Mouse (Mus musculus): Measurements from ENCODE around the gene Got2. TPM values are rescaled to one million over a fixed set of nuclear protein-coding genes. Genes with fewer than 3 reads are reported as not detected.

Gene Got2
- polyA plus RNA-seq, 1 experiment from 2014 or later, result 88.1 TPM

DNA sequence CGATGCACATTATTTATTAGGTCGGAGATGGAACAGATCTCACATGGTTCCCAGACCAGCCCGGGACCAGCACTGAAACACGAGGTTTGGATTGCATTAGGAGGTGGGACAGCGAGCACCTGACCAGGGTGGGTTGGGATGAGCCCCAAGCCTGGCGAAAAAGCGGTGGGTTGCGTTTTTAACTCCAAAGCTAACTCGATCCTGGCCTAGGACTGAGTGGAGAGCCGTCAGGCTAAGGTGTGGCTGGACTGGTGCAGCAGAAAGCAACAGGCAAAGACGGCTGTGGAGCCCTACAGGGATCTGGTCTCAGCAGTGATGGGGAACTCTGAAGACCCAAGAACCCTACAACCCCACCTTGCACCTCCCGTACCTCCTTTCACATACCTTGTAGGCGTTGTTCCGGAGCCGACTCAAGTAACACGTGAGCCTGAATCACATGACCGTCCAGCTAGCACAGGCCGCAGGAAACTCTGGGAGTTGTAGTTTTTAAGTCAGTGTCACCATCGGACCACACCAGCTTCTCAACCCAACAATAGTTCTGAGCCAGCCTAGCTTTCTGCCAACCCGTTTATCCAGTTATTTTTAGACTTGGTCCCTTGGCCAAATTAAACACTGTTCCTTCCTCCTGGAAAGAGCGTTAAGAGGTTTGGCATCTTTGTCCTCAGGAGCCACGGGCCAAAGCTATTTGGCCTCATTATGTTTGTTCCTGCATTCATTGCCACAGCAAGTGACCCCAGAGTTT is 35.1 kb downstream of the Got2 start, which contains the start of gene Slc38a7:
Slc38a7 (minus strand) TSS at position 438 of the 742 bp plus-strand sequence.
- peak; percentile 75 for DNase-seq (ENCODE audit: low spot score)
- Histone ChIP-seq H3K4me2 (ENCODE audit: low read depth, low read length, severe bottlenecking) (peak within 1 kb of the TSS; percentile 87), H3K36me3 (ENCODE audit: control insufficient read depth, insufficient read depth, low read length) (no peaks in the 10 kb centered on the region), H3K9me3 (ENCODE audit: control insufficient read depth, low read length) (no peaks in the 10 kb centered on the region), H3K27me3 (ENCODE audit: control insufficient read depth, insufficient read depth, low read length) (no peaks in the 10 kb centered on the region), H3K9ac (ENCODE audit: low read length) (peak within 1 kb of the TSS; percentile 58), H3K4me3 (ENCODE audit: low read depth, low read length) (peak within 1 kb of the TSS; percentile 71), H3K4me1 (replicated peaks; ENCODE audit: control insufficient read depth, insufficient read depth, low read length) (peaks cover 3% of the 10 kb centered on the region; the same call in 1 of the 2 replicates), H3K27ac (ENCODE audit: low read depth, low read length) (no peak within 1 kb of the TSS)
- ATAC-seq (replicated peaks; ENCODE audit: low FRiP score), result peak; percentile 97
- 13% methylated on average over 22 of the region's 22 CpGs for WGBS

DNA sequence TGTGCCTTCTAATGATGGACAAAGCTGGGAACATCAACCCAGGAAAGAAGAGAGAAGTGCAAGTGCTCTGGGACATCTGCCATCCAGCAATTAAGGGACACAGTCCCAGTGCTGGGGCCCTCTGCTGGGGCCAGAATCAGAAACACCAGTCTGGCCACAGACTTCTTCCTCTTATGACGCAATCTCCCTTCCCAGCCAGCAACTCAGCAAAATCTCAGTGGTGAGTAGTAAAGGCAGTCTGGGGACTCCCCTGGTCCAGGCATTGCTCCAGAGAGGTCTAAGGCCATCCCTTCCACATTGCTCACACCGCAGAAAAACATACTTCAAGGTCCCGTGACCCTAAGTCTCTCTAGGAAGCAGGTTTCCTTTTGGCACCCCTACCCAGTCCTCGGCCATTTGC is 36.1 kb downstream of the Got2 start:
- ATAC-seq (replicated peaks; ENCODE audit: low FRiP score), result no peak
- no peak overlapping the region; the same call in 1 of the 2 replicates for H3K9ac ChIP-seq (ENCODE audit: low read length)
- no peaks in the 10 kb centered on the region for H3K9me3 ChIP-seq (ENCODE audit: control insufficient read depth, low read length)
- DNase-seq (ENCODE audit: low spot score), result no peak
- peaks cover 3% of the 10 kb centered on the region; the same call in 1 of the 2 replicates for H3K4me1 ChIP-seq (replicated peaks; ENCODE audit: control insufficient read depth, insufficient read depth, low read length)
- peak overlapping the region; percentile 87 for H3K4me2 ChIP-seq (ENCODE audit: low read depth, low read length, severe bottlenecking)
- H3K27ac ChIP-seq (ENCODE audit: low read depth, low read length), result no peak overlapping the region
- WGBS, result 81% methylated on average over 4 of the region's 4 CpGs
- H3K4me3 ChIP-seq (ENCODE audit: low read depth, low read length), result peak overlapping the region; percentile 71; the same call in 1 of the 2 replicates
- H3K36me3 ChIP-seq (ENCODE audit: control insufficient read depth, insufficient read depth, low read length), result no peaks in the 10 kb centered on the region
- no peaks in the 10 kb centered on the region for H3K27me3 ChIP-seq (ENCODE audit: control insufficient read depth, insufficient read depth, low read length)

DNA sequence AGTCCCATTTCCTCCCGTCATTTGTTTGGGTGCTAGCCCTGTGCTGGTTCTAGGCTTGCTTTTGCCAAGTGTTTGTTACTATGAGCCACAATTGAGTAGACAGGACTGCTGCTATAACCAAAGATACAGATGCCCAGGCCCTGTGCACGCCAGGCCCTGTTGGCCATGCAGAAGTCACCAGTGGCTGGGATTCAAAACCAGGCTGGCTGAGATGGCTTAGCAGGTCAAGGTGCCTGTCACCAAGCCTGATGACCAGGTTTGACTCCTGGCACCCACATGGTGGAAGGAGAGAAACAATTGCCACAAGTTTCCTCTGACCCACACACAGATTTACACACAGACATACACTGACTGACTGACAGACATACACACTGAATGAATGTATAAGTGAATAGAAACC is 38.0 kb downstream of the Got2 start:
- no peaks in the 10 kb centered on the region for H3K36me3 ChIP-seq (ENCODE audit: control insufficient read depth, insufficient read depth, low read length)
- DNase-seq (ENCODE audit: low spot score), result no peak

DNA sequence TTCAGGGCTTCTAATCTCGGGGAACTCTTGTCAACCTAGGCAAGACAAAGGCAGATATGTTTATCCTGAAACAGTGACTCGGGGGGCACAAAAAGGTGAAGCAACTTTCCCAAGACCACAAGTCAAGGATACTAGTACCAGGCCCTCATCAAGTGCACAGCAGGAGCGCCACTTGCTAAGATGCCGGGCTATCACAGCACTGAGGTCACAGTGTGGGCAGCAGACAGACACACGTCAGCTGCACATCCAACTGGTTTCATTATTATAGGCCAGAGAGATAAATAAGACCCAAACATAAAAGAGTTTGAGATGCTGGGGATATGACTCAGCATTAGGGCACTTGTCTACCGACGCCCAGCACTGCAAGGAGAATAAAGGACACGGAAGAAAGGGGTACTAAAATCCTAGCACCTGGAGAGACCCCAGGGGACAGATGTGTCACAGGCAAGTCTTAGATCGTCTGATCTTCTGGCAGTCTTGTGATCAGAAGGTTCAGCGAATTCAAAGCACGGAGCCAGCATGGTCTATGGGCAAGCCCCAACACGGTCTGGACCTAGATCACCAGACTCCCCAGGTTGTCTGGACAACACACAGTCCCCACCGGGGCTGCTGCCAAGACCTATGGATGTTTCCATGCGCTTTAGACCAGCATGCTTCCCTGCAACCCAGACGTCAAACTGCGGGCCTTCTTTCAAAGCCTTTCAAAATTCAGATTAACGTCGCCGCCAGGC is 39.4 kb downstream of the Got2 start:
- DNase-seq (ENCODE audit: low spot score), result no peak
- WGBS, result 94% methylated on average over 19 of the region's 19 CpGs

More for the DNA sequence above, 38.0 kb downstream of the Got2 start:
- ATAC-seq (replicated peaks; ENCODE audit: low FRiP score), result no peak
- no peak overlapping the region for H3K4me3 ChIP-seq (ENCODE audit: low read depth, low read length)
- H3K4me1 ChIP-seq (replicated peaks; ENCODE audit: control insufficient read depth, insufficient read depth, low read length), result peaks cover 3% of the 10 kb centered on the region; the same call in 1 of the 2 replicates
- H3K27ac ChIP-seq (ENCODE audit: low read depth, low read length), result no peak overlapping the region
- H3K4me2 ChIP-seq (ENCODE audit: low read depth, low read length, severe bottlenecking), result no peak overlapping the region
- H3K27me3 ChIP-seq (ENCODE audit: control insufficient read depth, insufficient read depth, low read length), result no peaks in the 10 kb centered on the region
- 95% methylated on average over 2 of the region's 2 CpGs for WGBS
- H3K9ac ChIP-seq (ENCODE audit: low read length), result no peak overlapping the region
- no peaks in the 10 kb centered on the region for H3K9me3 ChIP-seq (ENCODE audit: control insufficient read depth, low read length)

DNA sequence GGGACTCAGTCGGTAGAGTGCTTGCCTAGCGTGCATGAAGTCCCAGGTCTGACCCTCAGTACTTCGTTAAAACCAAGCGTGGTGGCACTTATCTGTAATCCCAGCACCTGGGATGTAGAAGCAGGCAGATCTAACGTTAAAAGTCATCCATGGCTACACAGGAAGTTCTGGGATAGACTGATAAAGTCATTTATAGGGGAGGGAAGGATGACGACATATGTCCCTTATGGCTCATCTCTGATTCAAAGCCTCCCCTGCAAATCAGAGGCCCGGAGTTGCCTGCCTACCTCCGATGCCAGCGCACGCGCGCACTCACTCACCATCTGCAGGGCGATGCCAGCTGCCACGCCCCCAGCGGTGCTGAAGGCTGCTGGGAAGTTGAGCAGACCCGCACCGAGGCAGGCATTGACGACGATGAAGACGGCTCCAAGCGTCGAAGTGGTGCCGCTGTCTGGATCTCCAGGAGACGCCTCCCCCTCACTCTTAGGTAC is 40.2 kb downstream of the Got2 start:
- 79% methylated on average over 24 of the region's 24 CpGs for WGBS
- Histone ChIP-seq H3K4me1 (replicated peaks; ENCODE audit: control insufficient read depth, insufficient read depth, low read length) (peaks cover 3% of the 10 kb centered on the region; the same call in 1 of the 2 replicates), H3K27ac (ENCODE audit: low read depth, low read length) (no peak overlapping the region), H3K27me3 (ENCODE audit: control insufficient read depth, insufficient read depth, low read length) (no peaks in the 10 kb centered on the region), H3K9me3 (ENCODE audit: control insufficient read depth, low read length) (no peaks in the 10 kb centered on the region), H3K36me3 (ENCODE audit: control insufficient read depth, insufficient read depth, low read length) (no peaks in the 10 kb centered on the region; the same call in 1 of the 2 replicates), H3K4me2 (ENCODE audit: low read depth, low read length, severe bottlenecking) (no peak overlapping the region), H3K9ac (ENCODE audit: low read length) (no peak overlapping the region), H3K4me3 (ENCODE audit: low read depth, low read length) (no peak overlapping the region)
- ATAC-seq (replicated peaks; ENCODE audit: low FRiP score) (no peak), DNase-seq (ENCODE audit: low spot score) (no peak)

More for the DNA sequence above, 39.4 kb downstream of the Got2 start:
- no peaks in the 10 kb centered on the region for H3K9me3 ChIP-seq (ENCODE audit: control insufficient read depth, low read length)
- H3K9ac ChIP-seq (ENCODE audit: low read length), result no peak overlapping the region
- no peak for ATAC-seq (replicated peaks; ENCODE audit: low FRiP score)
- H3K4me2 ChIP-seq (ENCODE audit: low read depth, low read length, severe bottlenecking), result no peak overlapping the region
- no peak overlapping the region for H3K27ac ChIP-seq (ENCODE audit: low read depth, low read length)
- H3K27me3 ChIP-seq (ENCODE audit: control insufficient read depth, insufficient read depth, low read length), result no peaks in the 10 kb centered on the region
- H3K36me3 ChIP-seq (ENCODE audit: control insufficient read depth, insufficient read depth, low read length), result no peaks in the 10 kb centered on the region
- H3K4me3 ChIP-seq (ENCODE audit: low read depth, low read length), result no peak overlapping the region
- H3K4me1 ChIP-seq (replicated peaks; ENCODE audit: control insufficient read depth, insufficient read depth, low read length), result peaks cover 3% of the 10 kb centered on the region; the same call in 1 of the 2 replicates

DNA sequence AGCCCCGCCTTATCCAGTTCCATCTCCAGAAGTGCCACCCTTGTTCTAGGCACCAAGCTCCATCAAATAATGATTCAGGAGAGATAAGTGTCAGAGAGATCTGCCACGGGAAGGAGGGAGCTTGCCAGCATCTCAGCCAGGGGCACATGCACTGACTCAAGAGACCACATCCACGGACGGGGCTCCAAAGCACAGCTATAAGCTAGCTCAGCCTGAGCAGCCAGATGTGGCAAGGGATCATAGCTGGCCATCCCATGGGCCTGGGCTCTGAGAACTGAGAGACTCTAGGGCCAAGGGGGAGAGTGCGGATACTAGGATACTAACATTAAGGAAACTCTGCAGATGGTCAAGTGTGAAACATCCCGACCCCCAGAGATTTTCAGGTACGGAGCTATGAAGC is 43.3 kb downstream of the Got2 start:
- Histone ChIP-seq H3K4me2 (ENCODE audit: low read depth, low read length, severe bottlenecking) (no peak overlapping the region), H3K9ac (ENCODE audit: low read length) (no peak overlapping the region), H3K27me3 (ENCODE audit: control insufficient read depth, insufficient read depth, low read length) (no peaks in the 10 kb centered on the region), H3K27ac (ENCODE audit: low read depth, low read length) (no peak overlapping the region), H3K36me3 (ENCODE audit: control insufficient read depth, insufficient read depth, low read length) (no peaks in the 10 kb centered on the region; the same call in 1 of the 2 replicates), H3K9me3 (ENCODE audit: control insufficient read depth, low read length) (no peaks in the 10 kb centered on the region), H3K4me1 (replicated peaks; ENCODE audit: control insufficient read depth, insufficient read depth, low read length) (no peaks in the 10 kb centered on the region), H3K4me3 (ENCODE audit: low read depth, low read length) (no peak overlapping the region)
- 90% methylated on average over 7 of the region's 7 CpGs for WGBS
- no peak for DNase-seq (ENCODE audit: low spot score)
- ATAC-seq (replicated peaks; ENCODE audit: low FRiP score), result no peak

DNA sequence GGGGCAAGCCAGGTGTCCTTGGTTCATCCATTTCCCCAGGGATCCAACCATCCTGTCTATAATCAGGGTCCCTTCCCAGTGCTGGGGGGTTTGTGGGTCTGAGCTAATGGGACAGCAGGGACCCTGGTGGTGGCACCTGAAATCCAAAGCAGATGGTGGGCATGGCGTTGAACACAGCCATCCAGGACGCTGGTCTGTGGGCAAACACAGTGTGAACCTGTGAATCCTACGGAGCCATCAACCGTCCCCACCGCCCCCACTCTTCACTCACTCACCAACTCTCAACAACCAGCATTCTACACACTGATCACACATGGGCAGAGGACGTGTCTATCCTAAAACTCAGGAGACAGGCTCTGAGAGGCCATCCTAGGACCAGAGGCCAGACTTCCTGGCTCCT is 44.4 kb downstream of the Got2 start:
- no peak overlapping the region for H3K4me2 ChIP-seq (ENCODE audit: low read depth, low read length, severe bottlenecking)
- H3K9ac ChIP-seq (ENCODE audit: low read length), result no peak overlapping the region
- ATAC-seq (replicated peaks; ENCODE audit: low FRiP score), result no peak
- no peaks in the 10 kb centered on the region for H3K9me3 ChIP-seq (ENCODE audit: control insufficient read depth, low read length)
- no peaks in the 10 kb centered on the region; the same call in 1 of the 2 replicates for H3K36me3 ChIP-seq (ENCODE audit: control insufficient read depth, insufficient read depth, low read length)
- no peak overlapping the region for H3K4me3 ChIP-seq (ENCODE audit: low read depth, low read length)
- no peaks in the 10 kb centered on the region for H3K27me3 ChIP-seq (ENCODE audit: control insufficient read depth, insufficient read depth, low read length)
- 84% methylated on average over 6 of the region's 6 CpGs for WGBS
- no peak for DNase-seq (ENCODE audit: low spot score)
- no peak overlapping the region for H3K27ac ChIP-seq (ENCODE audit: low read depth, low read length)
- H3K4me1 ChIP-seq (replicated peaks; ENCODE audit: control insufficient read depth, insufficient read depth, low read length), result no peaks in the 10 kb centered on the region

DNA sequence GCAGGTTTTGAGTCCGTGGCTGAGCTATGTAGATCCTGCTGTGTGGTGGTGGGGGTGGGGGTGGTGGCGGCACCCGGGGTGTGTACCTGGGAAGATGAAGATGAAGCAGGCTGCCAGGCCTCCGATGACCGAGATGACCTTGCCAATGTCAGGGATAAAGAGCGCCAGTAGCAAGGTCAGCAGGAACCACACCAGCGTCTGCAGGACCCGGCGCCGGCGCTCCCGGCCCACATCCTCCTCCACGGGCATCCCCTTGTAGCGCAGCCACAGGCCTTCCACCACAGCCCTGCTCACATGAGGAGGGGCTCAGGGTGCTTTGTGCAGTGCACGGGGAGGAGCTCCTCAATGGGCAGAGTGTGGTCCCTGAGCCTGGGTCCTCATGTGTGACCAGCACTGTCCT is 46.9 kb downstream of the Got2 start:
- Histone ChIP-seq H3K4me1 (replicated peaks; ENCODE audit: control insufficient read depth, insufficient read depth, low read length) (no peaks in the 10 kb centered on the region), H3K4me2 (ENCODE audit: low read depth, low read length, severe bottlenecking) (no peak overlapping the region), H3K4me3 (ENCODE audit: low read depth, low read length) (no peak overlapping the region), H3K27ac (ENCODE audit: low read depth, low read length) (no peak overlapping the region), H3K9ac (ENCODE audit: low read length) (no peak overlapping the region), H3K27me3 (ENCODE audit: control insufficient read depth, insufficient read depth, low read length) (no peaks in the 10 kb centered on the region), H3K9me3 (ENCODE audit: control insufficient read depth, low read length) (no peaks in the 10 kb centered on the region), H3K36me3 (ENCODE audit: control insufficient read depth, insufficient read depth, low read length) (no peaks in the 10 kb centered on the region; the same call in 1 of the 2 replicates)
- DNase-seq (ENCODE audit: low spot score) (no peak), ATAC-seq (replicated peaks; ENCODE audit: low FRiP score) (no peak)
- WGBS, result 90% methylated on average over 15 of the region's 15 CpGs
